Mouse (Mus musculus) cerebellum, adult 8-10 months (tissue): ENCODE results near the gene Gm5737.

Experiments used
- DNase-seq: peaks from one replicate; pipeline ENCODE4 v3.0.0; 2022

Gm5737 gene

DNA sequence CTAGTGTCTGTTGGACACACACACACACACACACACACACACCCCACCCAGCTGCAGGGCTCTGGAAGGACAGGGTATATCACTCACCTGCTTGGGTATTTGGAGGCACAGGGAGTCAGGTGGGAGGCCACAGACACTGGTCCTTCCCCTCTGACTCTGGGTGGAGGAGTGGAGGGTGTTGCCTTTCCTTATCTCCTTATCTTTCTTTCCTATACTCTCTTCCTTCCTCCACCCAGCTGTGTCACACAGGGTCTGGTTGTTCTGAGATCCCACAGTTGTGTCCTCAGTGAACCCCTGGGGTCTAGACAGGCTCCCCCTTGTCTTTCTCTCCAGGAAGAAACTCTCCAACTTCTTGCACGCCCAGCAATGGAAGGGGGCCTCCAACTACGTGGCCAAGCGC lies 67.8 kb downstream of the Gm5737 start:
- DNase-seq, result no peak

DNA sequence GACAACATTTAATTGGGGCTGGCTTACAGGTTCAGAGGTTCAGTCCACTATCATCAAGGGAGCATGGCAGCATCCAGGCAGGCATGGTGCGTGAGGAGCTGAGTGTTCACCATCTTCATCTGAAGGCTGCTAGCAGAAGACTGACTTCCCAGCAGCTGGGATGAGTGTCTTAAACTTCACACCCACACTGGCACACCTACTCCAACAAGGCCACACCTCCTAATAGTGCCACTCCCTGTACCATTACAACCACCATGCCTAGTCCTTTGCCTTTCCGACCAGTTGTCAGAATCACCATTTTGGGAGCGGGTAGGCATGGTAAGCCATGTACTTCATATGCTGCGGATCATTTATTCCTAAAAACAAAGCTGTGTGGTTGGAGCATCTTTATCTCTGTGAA lies 68.6 kb downstream of the Gm5737 start:
- no peak for DNase-seq
